Mouse (Mus musculus) C2C12 (cell line): ENCODE results near the gene Flrt1. TPM values are rescaled to one million over a fixed set of nuclear protein-coding genes. Genes with fewer than 3 reads are reported as not detected.

Source experiments
- H3K27me3 ChIP-seq: one replicate; pipeline ENCODE4 v1.6.1; 2011; ENCODE audit not compliant: control insufficient read depth, insufficient read depth, insufficient read length
- H3K36me3 ChIP-seq: one replicate; pipeline ENCODE4 v1.6.1; 2011; ENCODE audit not compliant: control insufficient read depth, insufficient read depth
- H3K4me3 ChIP-seq: one replicate; pipeline ENCODE4 v1.5.1; 2011; ENCODE audit warnings: mild to moderate bottlenecking, control low read depth; ENCODE audit not compliant: poor library complexity, insufficient read depth, severe bottlenecking
- H3K79me2 ChIP-seq: one replicate; pipeline ENCODE4 v1.6.1; 2011; ENCODE audit not compliant: control insufficient read depth, insufficient read depth
- H3K79me3 ChIP-seq: one replicate; pipeline ENCODE4 v1.6.1; 2011; ENCODE audit warnings: low read depth, control low read depth
- H3ac ChIP-seq: one replicate; pipeline ENCODE3; 2011; ENCODE audit warnings: low read depth; ENCODE audit not compliant: control insufficient read depth, insufficient read length
- CEBPB ChIP-seq: IDR thresholded peaks from one replicate; pipeline ENCODE4 v1.6.1; 2011; ENCODE audit warnings: low read depth, mild to moderate bottlenecking, control low read depth, moderate library complexity
- CTCF ChIP-seq: IDR thresholded peaks from one replicate; pipeline ENCODE4 v1.5.1; 2011; ENCODE audit not compliant: control insufficient read depth, insufficient read depth, insufficient read length
- FOSL1 ChIP-seq: IDR thresholded peaks from one replicate; pipeline ENCODE4 v1.8.0; 2011; ENCODE audit warnings: mild to moderate bottlenecking, low read length; ENCODE audit not compliant: poor library complexity, insufficient read depth, severe bottlenecking
- MAX ChIP-seq: IDR thresholded peaks from one replicate; pipeline ENCODE4 v1.6.1; 2011; ENCODE audit warnings: mild to moderate bottlenecking, control low read depth
- MYOD1 ChIP-seq: IDR thresholded peaks from one replicate; pipeline ENCODE4 v1.6.1; 2011; ENCODE audit warnings: low read depth; ENCODE audit not compliant: control insufficient read depth, insufficient read length
- MYOG ChIP-seq: IDR thresholded peaks from one replicate; pipeline ENCODE4 v1.6.1; 2011; ENCODE audit not compliant: control insufficient read depth, insufficient read length; ENCODE audit errors: extremely low read depth
- USF1 ChIP-seq: IDR thresholded peaks from one replicate; pipeline ENCODE4 v1.6.1; 2011; ENCODE audit warnings: low read depth, mild to moderate bottlenecking, control low read depth, moderate library complexity
- polyA plus RNA-seq: library from polyadenylated mRNA; unstranded; fragments of >200 nt; fragmentation: generic; extraction: Trizol; gene quantifications from one replicate; pipeline ENCODE4 v1.2.1, GENCODE M21; 2012; ENCODE audit warnings: missing spikeins

Flrt1 gene
- polyA plus RNA-seq, 1 experiment: 0.08 TPM

- no peaks in the 10 kb centered on the region for H3K27me3 ChIP-seq
- no peaks in the 10 kb centered on the region for H3K36me3 ChIP-seq
- TF ChIP-seq MYOD1: no peak
- no peak for TF ChIP-seq CTCF
- no peak for TF ChIP-seq MAX
- TF ChIP-seq CEBPB: no peak
- no peak for TF ChIP-seq USF1
- TF ChIP-seq FOSL1: no peak
- TF ChIP-seq MYOG: no peak
- peaks cover 4% of the 10 kb centered on the region for H3K79me2 ChIP-seq
- no peak overlapping the region for H3K4me3 ChIP-seq
- H3ac ChIP-seq: no peak overlapping the region
- peaks cover 2% of the 10 kb centered on the region for H3K79me3 ChIP-seq
Measured at GRCm38 (mm10) chr19:7044279-7044678, 61.2 kb downstream of the Flrt1 start.

Other genes starting within 250 kb of the Flrt1 start
- gene Ccdc88b, start 247.5 kb downstream of the Flrt1 start, polyA plus RNA-seq: 0.27 TPM
- gene Trmt112, start 196.0 kb downstream of the Flrt1 start, polyA plus RNA-seq: 264 TPM
- 270 TPM for gene Prdx5, start 195.6 kb downstream of the Flrt1 start, polyA plus RNA-seq
- 43.2 TPM for gene Esrra, start 183.9 kb downstream of the Flrt1 start, polyA plus RNA-seq
- gene Catsperz, start 180.3 kb downstream of the Flrt1 start, polyA plus RNA-seq: 0.16 TPM
- 0.26 TPM for gene Kcnk4, start 171.2 kb downstream of the Flrt1 start, polyA plus RNA-seq
- 84.0 TPM for gene Bad, start 163.9 kb downstream of the Flrt1 start, polyA plus RNA-seq
- gene Gpr137, start 163.2 kb downstream of the Flrt1 start, polyA plus RNA-seq: 31.2 TPM
- gene Ppp1r14b, start 130.8 kb downstream of the Flrt1 start, polyA plus RNA-seq: 1,811 TPM
- gene Plcb3, start 129.3 kb downstream of the Flrt1 start, polyA plus RNA-seq: 51.7 TPM
- 148 TPM for gene Fkbp2, start 125.2 kb downstream of the Flrt1 start, polyA plus RNA-seq
- gene Vegfb, start 118.1 kb downstream of the Flrt1 start, polyA plus RNA-seq: 37.7 TPM
- gene Dnajc4, start 113.2 kb downstream of the Flrt1 start, polyA plus RNA-seq: 12.2 TPM
- gene Nudt22, start 109.6 kb downstream of the Flrt1 start, polyA plus RNA-seq: 18.2 TPM
- gene Trpt1, start 109.6 kb downstream of the Flrt1 start, polyA plus RNA-seq: 4.7 TPM
- 0.37 TPM for gene Fermt3, start 86.3 kb downstream of the Flrt1 start, polyA plus RNA-seq
- 309 TPM for gene Stip1, start 65.8 kb downstream of the Flrt1 start, polyA plus RNA-seq
- 8.3 TPM for gene Macrod1, start 48.9 kb downstream of the Flrt1 start, polyA plus RNA-seq
- 121 TPM for gene Otub1, start 100.6 kb upstream of the Flrt1 start, polyA plus RNA-seq
- 960 TPM for gene Cox8a, start 111.9 kb upstream of the Flrt1 start, polyA plus RNA-seq
- gene Naa40, start 135.5 kb upstream of the Flrt1 start, polyA plus RNA-seq: 16.8 TPM
- gene Rcor2, start 161.6 kb upstream of the Flrt1 start, polyA plus RNA-seq: 21.0 TPM
- 27.2 TPM for gene Mark2, start 236.1 kb upstream of the Flrt1 start, polyA plus RNA-seq